Mouse (Mus musculus) midbrain, postnatal 0 days (tissue): Measurements from ENCODE around the gene Slfn8. TPM values are rescaled to one million over a fixed set of nuclear protein-coding genes. Genes with fewer than 3 reads are reported as not detected.

Source experiments
- ATAC-seq: fragments of 200-750 bp; cut with Nextera tagmentation; 2 replicates; pipeline ENCODE4 v1.8.0; 2017; ENCODE audit warnings: moderate number of reproducible peaks, mild to moderate bottlenecking, moderate TSS enrichment, moderate library complexity; ENCODE audit not compliant: low FRiP score
- DNase-seq: peaks from one replicate; pipeline ENCODE4 v3.0.0-alpha.2; 2015; ENCODE audit warnings: low spot score
- H3K27ac ChIP-seq: fragments of 300-500 bp; sonication (generic); 2 replicates; pipeline ENCODE4 v1.5.1; 2014; ENCODE audit warnings: low read depth, mild to moderate bottlenecking, low read length, mixed read lengths
- H3K27me3 ChIP-seq: fragments of 300-500 bp; sonication (generic); 2 replicates; pipeline ENCODE4 v1.6.1; 2014; ENCODE audit warnings: low read length, control low read depth, mixed read lengths; ENCODE audit not compliant: insufficient read depth
- H3K36me3 ChIP-seq: fragments of 300-500 bp; sonication (generic); 2 replicates; pipeline ENCODE4 v1.6.1; 2014; ENCODE audit warnings: low read length, control low read depth, mixed read lengths; ENCODE audit not compliant: insufficient read depth
- H3K4me1 ChIP-seq: fragments of 300-500 bp; sonication (generic); 2 replicates; pipeline ENCODE4 v1.6.1; 2014; ENCODE audit warnings: mild to moderate bottlenecking, control low read depth, antibody characterized with exemption, low read length, mixed read lengths; ENCODE audit not compliant: insufficient read depth
- H3K4me2 ChIP-seq: fragments of 300-500 bp; sonication (generic); 2 replicates; pipeline ENCODE4 v1.6.1; 2014; ENCODE audit warnings: low read depth, mild to moderate bottlenecking, low read length, mixed read lengths; ENCODE audit not compliant: poor library complexity, severe bottlenecking
- H3K4me3 ChIP-seq: fragments of 300-500 bp; sonication (generic); 2 replicates; pipeline ENCODE4 v1.5.1; 2014; ENCODE audit warnings: low read depth, mild to moderate bottlenecking, low read length, moderate library complexity
- H3K9ac ChIP-seq: fragments of 300-500 bp; sonication (generic); replicated peaks from 2 replicates; pipeline ENCODE4 v1.6.1; 2014; ENCODE audit warnings: mild to moderate bottlenecking, low read length, moderate library complexity, mixed read lengths; ENCODE audit not compliant: poor library complexity, severe bottlenecking
- H3K9me3 ChIP-seq: fragments of 300-500 bp; sonication (generic); 2 replicates; pipeline ENCODE4 v1.6.1; 2016; ENCODE audit warnings: low read length, control low read depth
- CTCF ChIP-seq: IDR thresholded peaks from 2 replicates; pipeline ENCODE4 v1.5.1; 2016; ENCODE audit warnings: antibody characterized with exemption, mild to moderate bottlenecking
- WGBS: fragments of 180-500 bp; shearing (Covaris S2); extraction: QIAGEN DNeasy Blood & Tissue Kit; methylation state at CpG from one replicate; pipeline ENCODE4 v1.1.7; 2014; 5-methylcytosine and 5-hydroxymethylcytosine counted together
- polyA plus RNA-seq: library from polyadenylated mRNA; unstranded; fragments of >200 nt; fragmentation: Nextera tagmentation; extraction: Ambion mirVana; gene quantifications from 2 replicates; pipeline ENCODE4 v1.2.1, GENCODE M21; 2015
- total RNA-seq: library from RNA; depleted of rRNA; stranded (reverse); fragments of >200 nt; gene quantifications from 2 replicates; pipeline ENCODE4 v1.2.3, GENCODE M21; 2014; rRNA removed

The Slfn8 gene
- total RNA-seq, result 0.16 and 0.52 TPM in 2 replicates
- 0.12 and 0.15 TPM in 2 replicates for polyA plus RNA-seq

GRCm38 (mm10) chr11:83020621-83021020 is at the start of gene Slfn8:
TSS of gene Slfn8 (minus strand) at chr11:83020810.
- WGBS, result 62% methylated on average over 5 of the region's 5 CpGs
- Histone ChIP-seq H3K9me3 (no peaks in the 10 kb centered on the region), H3K27me3 (no peaks in the 10 kb centered on the region), H3K27ac (no peak within 1 kb of the TSS), H3K36me3 (no peaks in the 10 kb centered on the region), H3K4me2 (no peak within 1 kb of the TSS), H3K9ac (no peak within 1 kb of the TSS), H3K4me1 (no peaks in the 10 kb centered on the region), H3K4me3 (no peak within 1 kb of the TSS)
- DNase-seq, result peak; percentile 2
- no peak for ATAC-seq
- no peak for TF ChIP-seq CTCF

DNA sequence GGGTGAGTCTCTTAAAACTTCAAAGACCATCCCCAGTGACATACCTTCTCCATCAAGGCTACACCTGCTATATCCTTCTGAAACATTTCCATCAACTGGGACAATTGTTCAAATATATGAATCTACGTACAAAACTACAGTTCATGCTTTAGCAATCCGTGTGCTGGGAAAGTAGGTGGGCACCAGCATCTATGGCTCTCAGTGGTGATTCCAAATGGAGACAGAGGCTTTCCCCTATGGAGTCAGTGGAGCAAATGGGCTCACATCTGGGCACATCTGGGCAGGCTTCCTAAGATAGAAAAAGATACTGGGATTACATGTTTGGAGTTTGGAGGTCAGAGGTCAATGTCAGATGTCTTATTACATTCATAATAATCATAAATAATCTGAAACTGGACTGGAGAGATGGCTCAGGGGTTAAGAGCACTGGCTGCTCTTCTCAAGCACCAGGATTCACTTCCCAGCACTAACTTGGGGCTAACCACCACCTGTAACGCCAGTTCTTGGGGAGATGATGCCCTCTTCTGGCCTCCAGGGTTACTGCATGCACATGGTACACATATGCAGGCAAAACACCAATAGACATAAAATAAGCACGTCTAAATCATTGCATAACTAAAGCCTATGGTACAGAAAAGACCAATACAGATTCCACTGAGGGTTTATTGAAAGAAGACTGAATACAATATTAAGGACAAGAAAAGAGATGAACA is 47.5 kb upstream of the Slfn8 start:
- Histone ChIP-seq H3K36me3 (no peaks in the 10 kb centered on the region), H3K4me2 (no peak overlapping the region), H3K9ac (no peak overlapping the region), H3K4me3 (no peak overlapping the region), H3K27me3 (no peaks in the 10 kb centered on the region), H3K4me1 (no peaks in the 10 kb centered on the region), H3K27ac (no peak overlapping the region), H3K9me3 (no peaks in the 10 kb centered on the region)
- no peak for ATAC-seq
- WGBS, result 75% methylated on average over 4 of the region's 4 CpGs
- TF ChIP-seq CTCF, result peak; percentile 28; the same call in 1 of the 2 replicates
- DNase-seq, result no peak

GRCm38 (mm10) chr11:83066640-83067531 is 46.3 kb upstream of the Slfn8 start:
- Histone ChIP-seq H3K9me3 (no peaks in the 10 kb centered on the region), H3K27me3 (no peaks in the 10 kb centered on the region), H3K4me1 (no peaks in the 10 kb centered on the region), H3K4me2 (0 out of 2 replicates have a peak overlapping the region, but pooled peaks have one; percentile 12), H3K4me3 (no peak overlapping the region), H3K27ac (no peak overlapping the region), H3K36me3 (no peaks in the 10 kb centered on the region), H3K9ac (no peak overlapping the region)
- ATAC-seq, result no peak
- DNase-seq, result peak; percentile 57
- TF ChIP-seq CTCF, result no peak
- 37% methylated on average over 11 of the region's 11 CpGs for WGBS

GRCm38 (mm10) chr11:83065441-83066344 is 45.1 kb upstream of the Slfn8 start:
- WGBS, result 18% methylated on average over 6 of the region's 6 CpGs
- H3K4me2 ChIP-seq, result no peak overlapping the region
- ATAC-seq (no peak), DNase-seq (no peak)
- 0 out of 2 replicates have a peak overlapping the region, but pooled peaks have one; percentile 19 for H3K9ac ChIP-seq
- TF ChIP-seq CTCF, result no peak
- H3K27ac ChIP-seq, result no peak overlapping the region
- H3K4me1 ChIP-seq, result no peaks in the 10 kb centered on the region
- H3K4me3 ChIP-seq, result no peak overlapping the region
- no peaks in the 10 kb centered on the region for H3K27me3 ChIP-seq
- H3K36me3 ChIP-seq, result no peaks in the 10 kb centered on the region
- H3K9me3 ChIP-seq, result no peaks in the 10 kb centered on the region

DNA sequence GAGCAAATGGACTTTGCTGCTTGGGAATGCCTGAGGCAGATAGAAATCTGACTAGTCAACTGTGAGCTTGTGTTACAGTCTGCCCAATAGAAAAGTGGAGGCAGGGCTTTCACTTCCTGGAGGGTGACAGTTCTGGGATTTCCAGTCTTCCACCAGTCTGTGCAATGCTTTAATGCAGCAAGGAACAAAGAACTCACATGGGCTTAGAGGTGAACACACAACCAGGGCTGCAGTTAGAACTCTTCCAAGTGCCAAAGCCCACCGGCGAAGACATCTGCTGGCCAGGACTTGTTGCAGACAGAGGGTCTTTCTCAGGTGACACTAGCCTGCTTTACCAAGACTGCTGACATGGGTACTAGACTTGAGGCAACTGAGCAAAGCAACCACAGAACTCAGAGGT is 44.3 kb upstream of the Slfn8 start, which contains the start of gene Slfn2:
Gene Slfn2, plus strand, starts transcription at position 167 of the 400 bp plus-strand sequence.
- DNase-seq, result no peak
- Histone ChIP-seq H3K4me2 (no peak within 1 kb of the TSS), H3K27ac (no peak within 1 kb of the TSS), H3K4me3 (no peak within 1 kb of the TSS), H3K4me1 (no peaks in the 10 kb centered on the region), H3K36me3 (no peaks in the 10 kb centered on the region), H3K9ac (0 out of 2 replicates have a peak within 1 kb of the TSS, but pooled peaks have one; percentile 19), H3K27me3 (no peaks in the 10 kb centered on the region), H3K9me3 (no peaks in the 10 kb centered on the region)
- ATAC-seq, result no peak
- 87% methylated on average over 2 of the region's 2 CpGs for WGBS
- TF ChIP-seq CTCF, result no peak
